Mouse (Mus musculus) stomach, embryonic 16.5 days (tissue): ENCODE measurements around the gene Rgp1. TPM values are rescaled to one million over a fixed set of nuclear protein-coding genes. Genes with fewer than 3 reads are reported as not detected.
"Not testable (repeated sequence)": the region's sequence is repeated elsewhere in the genome, so short reads cannot be mapped to it uniquely, and the experiment has no call there.

Source experiments
- ATAC-seq: fragments of 200-750 bp; cut with Nextera tagmentation; 2 replicates; pipeline ENCODE4 v1.8.0; 2017; ENCODE audit warnings: moderate number of reproducible peaks, moderate TSS enrichment; ENCODE audit not compliant: insufficient read depth, low FRiP score
- H3K27ac ChIP-seq: fragments of 300-500 bp; sonication (generic); 2 replicates; pipeline ENCODE4 v1.5.1; 2014; ENCODE audit warnings: low read length
- H3K27me3 ChIP-seq: fragments of 300-500 bp; sonication (generic); 2 replicates; pipeline ENCODE4 v1.6.1; 2014; ENCODE audit warnings: low read length, control low read depth, mixed read lengths; ENCODE audit not compliant: control insufficient read depth, insufficient read depth
- H3K36me3 ChIP-seq: fragments of 300-500 bp; sonication (generic); 2 replicates; pipeline ENCODE4 v1.6.1; 2014; ENCODE audit warnings: low read length; ENCODE audit not compliant: control insufficient read depth, insufficient read depth
- H3K4me1 ChIP-seq: fragments of 300-500 bp; sonication (generic); 2 replicates; pipeline ENCODE4 v1.6.1; 2014; ENCODE audit warnings: low read length, control low read depth, mixed read lengths; ENCODE audit not compliant: control insufficient read depth, insufficient read depth
- H3K4me2 ChIP-seq: fragments of 300-500 bp; sonication (generic); 2 replicates; pipeline ENCODE4 v1.6.1; 2014; ENCODE audit warnings: low read depth, low read length, mixed read lengths
- H3K4me3 ChIP-seq: fragments of 300-500 bp; sonication (generic); replicated peaks from 2 replicates; pipeline ENCODE4 v1.5.1; 2014; ENCODE audit warnings: mild to moderate bottlenecking, low read length
- H3K9ac ChIP-seq: fragments of 300-500 bp; sonication (generic); 2 replicates; pipeline ENCODE4 v1.6.1; 2014; ENCODE audit warnings: low read length
- H3K9me3 ChIP-seq: fragments of 300-500 bp; sonication (generic); replicated peaks from 2 replicates; pipeline ENCODE4 v1.6.1; 2016; ENCODE audit warnings: low read length, control low read depth; ENCODE audit not compliant: control insufficient read depth
- WGBS: fragments of 180-500 bp; shearing (Covaris S2); extraction: QIAGEN DNeasy Blood & Tissue Kit; methylation state at CpG from one replicate; pipeline ENCODE4 v1.1.7; 2014; 5-methylcytosine and 5-hydroxymethylcytosine counted together
- polyA plus RNA-seq: library from polyadenylated mRNA; unstranded; fragments of >200 nt; fragmentation: Nextera tagmentation; extraction: Ambion mirVana; gene quantifications from 2 replicates; pipeline ENCODE4 v1.2.1, GENCODE M21; 2015

Rgp1 gene
- polyA plus RNA-seq, 1 experiment from 2014 or later = 37.2 TPM

DNA sequence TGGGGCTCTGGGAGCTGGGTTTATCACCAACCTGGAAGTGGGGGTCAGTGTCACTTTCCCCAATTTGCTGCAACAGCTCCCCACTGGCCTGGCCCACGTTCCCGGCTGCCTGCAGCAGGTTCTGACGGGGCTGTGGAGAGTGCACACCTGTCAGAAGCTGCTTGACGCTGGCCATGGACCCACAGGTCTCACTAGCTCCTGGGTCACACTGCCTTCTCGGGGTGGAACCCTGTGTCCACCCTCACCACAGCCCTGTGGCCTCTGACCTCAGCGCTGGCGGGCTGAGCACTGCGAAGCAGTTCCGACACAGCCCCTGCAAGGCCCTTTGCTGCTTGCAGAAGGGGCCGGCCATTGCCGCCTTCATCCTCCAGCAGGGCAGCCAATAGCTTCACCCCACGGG is 29.5 kb upstream of the Rgp1 start:
- Histone ChIP-seq H3K9me3 (no peaks in the 10 kb centered on the region), H3K9ac (no peak overlapping the region), H3K27ac (no peak overlapping the region), H3K4me1 (no peaks in the 10 kb centered on the region), H3K27me3 (no peaks in the 10 kb centered on the region), H3K36me3 (peaks cover 72% of the 10 kb centered on the region), H3K4me2 (no peak overlapping the region), H3K4me3 (no peak overlapping the region)
- ATAC-seq = no peak
- WGBS = 93% methylated on average over 12 of the region's 12 CpGs

DNA sequence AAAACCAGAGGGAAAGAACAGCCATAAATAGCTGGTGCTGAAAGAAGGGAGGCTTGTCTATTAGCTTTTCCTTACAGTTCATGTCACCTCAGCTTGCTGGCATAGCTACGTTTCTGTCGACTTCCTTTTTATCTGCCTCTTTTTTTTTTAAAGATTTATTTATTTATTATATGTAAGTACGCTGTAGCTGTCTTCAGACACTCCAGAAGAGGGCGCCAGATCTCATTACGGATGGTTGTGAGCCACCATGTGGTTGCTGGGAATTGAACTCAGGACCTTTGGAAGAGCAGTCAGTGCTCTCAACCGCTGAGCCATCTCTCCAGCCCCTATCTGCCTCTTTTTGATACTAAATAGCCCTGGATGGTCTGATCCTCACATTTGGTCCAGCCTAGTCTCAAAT is 26.7 kb upstream of the Rgp1 start:
- H3K27me3 ChIP-seq, H3K4me3 ChIP-seq, H3K9me3 ChIP-seq, ATAC-seq, H3K27ac ChIP-seq, H3K4me2 ChIP-seq, H3K9ac ChIP-seq, H3K4me1 ChIP-seq: not testable (repeated sequence)
- peaks cover 77% of the 10 kb centered on the region for H3K36me3 ChIP-seq
- 79% methylated on average over 6 of the region's 6 CpGs for WGBS

DNA sequence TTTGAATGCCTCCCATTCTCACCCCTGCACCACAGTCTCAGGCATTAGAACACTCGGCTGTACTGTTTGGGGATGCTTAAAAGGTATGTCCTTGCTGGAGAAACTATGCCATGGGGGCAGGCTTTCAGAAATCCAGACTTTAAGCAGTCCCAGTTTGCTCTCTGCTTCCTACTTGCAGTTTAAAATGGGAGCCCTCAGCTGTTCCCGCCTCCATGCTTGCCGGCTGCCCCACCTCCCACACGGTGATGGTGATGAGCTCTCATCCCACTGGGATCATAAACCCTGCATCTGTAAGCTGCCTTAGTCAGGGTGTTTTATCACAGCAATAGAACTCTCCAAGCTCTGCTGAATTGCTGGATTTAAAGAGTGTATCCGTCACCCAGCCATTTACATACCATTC is 26.1 kb upstream of the Rgp1 start:
- 96% methylated on average over 5 of the region's 5 CpGs for WGBS
- H3K36me3 ChIP-seq = peaks cover 77% of the 10 kb centered on the region
- no peak for ATAC-seq

DNA sequence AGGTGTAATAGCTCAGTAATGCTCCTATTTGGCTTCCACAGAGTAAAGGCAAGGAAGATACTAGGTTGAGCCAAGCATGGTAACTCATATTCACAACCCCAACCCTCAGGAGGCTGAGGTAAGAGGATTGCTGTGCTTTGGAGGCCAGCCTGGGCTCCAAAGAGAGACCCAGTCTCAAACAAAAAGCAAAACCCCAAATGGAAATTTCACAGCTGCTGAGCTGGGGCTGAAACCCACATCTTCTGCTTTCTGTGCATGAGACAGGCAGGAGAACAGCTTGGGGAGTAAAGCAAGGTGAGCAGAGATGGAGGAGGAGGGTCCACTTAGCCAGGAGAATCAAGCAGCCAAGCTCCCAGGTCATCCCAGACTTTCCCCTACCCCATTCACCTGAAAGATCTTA is 24.6 kb upstream of the Rgp1 start:
- Histone ChIP-seq H3K4me1 (peaks cover 15% of the 10 kb centered on the region), H3K9ac (no peak overlapping the region), H3K9me3 (no peaks in the 10 kb centered on the region), H3K4me3 (no peak overlapping the region), H3K27me3 (no peaks in the 10 kb centered on the region), H3K4me2 (no peak overlapping the region), H3K36me3 (peaks cover 66% of the 10 kb centered on the region), H3K27ac (no peak overlapping the region)
- ATAC-seq = no peak

More for the DNA sequence above, 26.1 kb upstream of the Rgp1 start:
- Histone ChIP-seq H3K9me3 (no peaks in the 10 kb centered on the region), H3K27me3 (no peaks in the 10 kb centered on the region), H3K27ac (no peak overlapping the region), H3K4me2 (no peak overlapping the region), H3K4me1 (0 out of 2 replicates have a peak, but pooled peaks cover under 1% of the 10 kb centered on the region), H3K9ac (no peak overlapping the region), H3K4me3 (no peak overlapping the region)

DNA sequence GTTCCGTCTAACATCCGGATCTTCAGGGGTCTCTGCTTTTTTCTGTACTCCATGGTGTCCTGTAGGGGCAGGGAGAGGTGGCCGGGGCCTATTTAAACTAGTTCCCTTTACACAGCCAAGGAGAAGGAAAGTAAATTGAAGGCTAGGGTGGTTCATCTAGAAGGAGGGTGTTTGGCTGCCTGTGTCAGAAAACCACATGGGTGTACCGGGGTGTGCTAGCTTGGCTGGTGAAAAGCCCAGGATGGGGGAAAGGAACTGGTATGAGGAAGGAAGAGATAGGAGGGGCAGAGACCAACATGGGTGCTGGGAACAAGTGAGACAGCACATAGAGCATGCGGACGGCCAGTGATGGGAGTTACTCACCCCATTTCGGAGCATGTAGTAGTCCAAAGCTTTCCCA is 22.6 kb upstream of the Rgp1 start:
- H3K4me1 ChIP-seq = peaks cover 36% of the 10 kb centered on the region
- H3K4me3 ChIP-seq = no peak overlapping the region
- no peak overlapping the region for H3K27ac ChIP-seq
- no peaks in the 10 kb centered on the region for H3K9me3 ChIP-seq
- H3K4me2 ChIP-seq = no peak overlapping the region
- no peaks in the 10 kb centered on the region for H3K27me3 ChIP-seq
- 91% methylated on average over 7 of the region's 7 CpGs for WGBS
- ATAC-seq = no peak
- H3K36me3 ChIP-seq = peaks cover 50% of the 10 kb centered on the region
- no peak overlapping the region for H3K9ac ChIP-seq

DNA sequence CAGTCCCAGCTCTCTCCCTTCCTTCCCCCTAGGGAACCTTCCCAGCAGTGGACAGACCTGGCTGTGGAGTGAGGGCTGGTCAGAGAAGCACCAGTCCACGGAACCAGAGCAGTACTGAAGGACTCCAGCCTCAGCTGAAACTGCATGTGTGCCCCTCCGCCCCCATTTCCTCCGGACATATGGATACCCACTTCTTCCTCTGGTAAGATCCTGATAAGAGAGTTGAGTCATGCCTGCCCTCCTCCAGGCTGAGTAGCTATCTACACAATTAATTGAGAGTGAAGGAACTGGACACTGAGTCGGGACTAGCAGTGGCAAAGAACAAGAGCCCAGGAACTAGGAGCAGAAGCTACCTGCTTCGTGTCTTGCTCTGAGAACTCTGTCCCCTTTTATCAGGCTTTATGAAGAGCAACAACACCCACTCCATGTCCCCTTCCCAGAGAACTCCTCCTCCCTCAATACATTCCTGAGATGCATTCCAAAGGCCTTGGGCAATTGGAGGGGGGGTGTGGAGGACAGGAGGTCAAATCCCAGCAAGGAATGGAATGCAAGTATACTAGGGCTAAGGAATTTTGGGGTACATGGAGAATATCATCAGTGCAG is 20.4 kb upstream of the Rgp1 start:
- Histone ChIP-seq H3K4me3 (peak overlapping the region; percentile 93), H3K27me3 (no peaks in the 10 kb centered on the region), H3K9me3 (no peaks in the 10 kb centered on the region), H3K36me3 (peaks cover 38% of the 10 kb centered on the region), H3K9ac (peak overlapping the region; percentile 66), H3K27ac (peak overlapping the region; percentile 89), H3K4me1 (peaks cover 39% of the 10 kb centered on the region), H3K4me2 (peak overlapping the region; percentile 96)
- WGBS = 16% methylated on average over 5 of the region's 5 CpGs
- ATAC-seq = no peak

DNA sequence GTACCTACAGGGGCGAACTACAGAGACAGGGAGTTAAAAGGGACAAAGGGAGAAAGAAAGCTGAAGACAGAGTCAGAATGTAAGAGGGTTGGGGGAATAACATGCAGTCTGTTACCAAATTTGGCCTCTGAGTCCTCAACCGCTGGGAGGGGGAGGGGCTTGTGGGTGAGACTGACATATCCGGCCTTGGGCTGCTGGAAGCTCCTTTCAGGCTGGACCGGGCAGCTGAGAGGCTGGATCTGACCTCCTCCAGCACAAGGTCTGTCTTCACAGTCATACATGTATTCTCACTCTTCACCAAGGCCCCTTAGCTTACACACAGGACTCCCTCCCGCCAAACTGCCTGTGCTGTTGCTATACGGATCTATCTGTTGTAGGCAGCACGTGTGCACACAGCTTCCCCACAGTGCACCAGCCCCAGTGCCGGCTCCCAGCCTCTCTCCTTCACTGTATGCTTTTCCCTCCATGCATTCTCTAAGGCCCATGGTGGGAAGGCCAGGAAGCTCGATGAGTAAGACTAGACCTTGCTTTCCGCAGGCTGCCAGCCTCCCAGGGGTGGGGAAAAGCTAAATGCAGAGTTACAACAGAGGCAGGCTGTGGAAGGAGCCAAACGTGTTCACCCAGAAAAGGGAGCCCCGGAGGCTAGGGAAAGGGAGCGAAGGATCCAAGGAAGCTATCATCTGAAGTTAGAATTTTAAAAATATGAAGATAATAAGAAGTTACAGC is 19.7 kb upstream of the Rgp1 start:
- peaks cover 31% of the 10 kb centered on the region for H3K36me3 ChIP-seq
- H3K4me3 ChIP-seq = peak overlapping the region; percentile 93
- no peaks in the 10 kb centered on the region for H3K9me3 ChIP-seq
- H3K27ac ChIP-seq = peak overlapping the region; percentile 89
- peak overlapping the region; percentile 66 for H3K9ac ChIP-seq
- WGBS = 15% methylated on average over 13 of the region's 13 CpGs
- peak overlapping the region; percentile 96 for H3K4me2 ChIP-seq
- peaks cover 45% of the 10 kb centered on the region for H3K4me1 ChIP-seq
- peak; percentile 30 for ATAC-seq
- H3K27me3 ChIP-seq = no peaks in the 10 kb centered on the region

DNA sequence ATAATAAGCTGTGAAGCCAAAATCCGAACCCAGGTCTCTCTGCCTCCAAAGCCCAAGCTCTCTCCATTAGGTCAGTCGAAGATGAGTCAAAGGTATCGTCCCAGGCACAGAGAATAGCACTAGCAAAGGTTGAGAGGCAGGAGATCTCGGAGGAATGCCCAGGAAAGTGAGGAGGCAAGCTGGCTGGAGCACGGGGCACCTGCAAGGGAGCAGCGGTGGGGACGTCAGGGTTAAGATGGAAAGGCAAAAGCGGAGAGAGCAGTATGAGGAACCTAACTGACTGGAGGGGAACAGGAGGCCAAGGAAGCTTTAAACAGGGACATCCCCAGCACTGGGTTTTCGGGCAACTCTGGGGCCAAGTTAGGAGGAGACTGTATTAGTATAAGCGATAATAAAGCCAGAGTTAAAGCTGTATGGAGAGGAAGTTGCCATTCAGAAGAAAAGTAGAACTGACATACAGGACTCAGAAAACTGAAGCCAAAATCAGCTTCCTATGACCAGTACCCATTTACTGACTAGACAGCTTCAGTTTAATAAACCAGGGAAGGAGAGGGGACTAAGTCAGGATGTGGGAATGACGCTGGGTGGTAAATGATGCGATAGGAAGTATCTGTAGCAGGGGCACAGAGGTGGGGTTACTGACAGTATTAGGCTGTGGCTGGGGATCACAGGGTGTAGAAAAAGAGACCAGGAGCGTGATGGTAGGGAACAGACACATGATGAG is 18.8 kb upstream of the Rgp1 start:
- Histone ChIP-seq H3K9ac (peak overlapping the region; percentile 98), H3K4me1 (peaks cover 50% of the 10 kb centered on the region), H3K4me2 (peak overlapping the region; percentile 96), H3K9me3 (no peaks in the 10 kb centered on the region), H3K36me3 (peaks cover 22% of the 10 kb centered on the region), H3K4me3 (peak overlapping the region; percentile 93), H3K27ac (peak overlapping the region; percentile 89), H3K27me3 (no peaks in the 10 kb centered on the region)
- WGBS = 56% methylated on average over 13 of the region's 13 CpGs
- no peak for ATAC-seq

DNA sequence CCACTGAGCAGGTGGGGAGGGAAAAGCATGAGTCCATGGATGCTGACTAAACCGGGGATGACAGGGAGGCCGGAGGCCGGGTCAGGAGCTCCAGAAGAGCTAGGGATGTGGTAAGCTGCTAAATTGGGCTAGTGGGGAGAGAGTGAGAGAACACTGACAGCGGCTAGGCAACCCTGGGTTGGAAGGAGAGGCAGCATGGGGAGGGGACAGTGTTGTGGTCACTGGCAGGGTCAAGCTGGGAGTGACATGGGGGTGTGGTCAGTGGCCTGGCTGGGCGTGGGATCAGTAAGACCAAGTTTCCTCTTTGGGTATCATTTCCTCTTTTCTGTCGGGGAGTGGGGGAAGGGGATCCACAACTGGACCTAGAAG is 18.3 kb upstream of the Rgp1 start:
- Histone ChIP-seq H3K27me3 (no peaks in the 10 kb centered on the region), H3K4me1 (peaks cover 50% of the 10 kb centered on the region), H3K4me3 (peak overlapping the region; percentile 93), H3K27ac (peak overlapping the region; percentile 89), H3K36me3 (peaks cover 21% of the 10 kb centered on the region), H3K9me3 (no peaks in the 10 kb centered on the region), H3K4me2 (peak overlapping the region; percentile 96), H3K9ac (peak overlapping the region; percentile 98)
- ATAC-seq = no peak
- 35% methylated on average over 6 of the region's 6 CpGs for WGBS
